Mouse (Mus musculus): ENCODE data around the gene Apba1.

DNA sequence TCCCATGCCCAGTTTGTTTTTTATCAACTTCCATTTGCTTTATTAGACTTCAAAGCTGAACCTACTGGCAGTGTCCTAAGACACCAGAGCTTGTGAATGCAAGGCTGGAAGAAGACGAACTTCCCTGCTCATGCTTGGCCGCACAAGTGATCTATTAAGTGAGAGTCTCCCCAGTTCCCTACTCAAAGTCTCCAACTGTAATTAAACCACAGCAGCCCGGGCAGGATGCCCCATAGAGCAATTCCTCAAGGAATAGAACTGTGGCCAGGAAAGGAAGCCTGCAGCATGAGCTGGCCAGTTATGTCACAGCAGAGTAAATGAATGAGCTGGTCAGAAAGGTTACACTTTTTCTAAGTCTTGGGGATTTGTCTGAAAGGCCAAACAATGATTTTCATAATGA lies 105.3 kb downstream of the Apba1 start:
- TF ChIP-seq MAFK (IDR thresholded peaks at IDR 0.05; ENCODE audit: insufficient read depth, low read depth, low read length) (no peak), ZC3H11A (IDR thresholded peaks at IDR 0.05; ENCODE audit: borderline replicate concordance, low read depth, low read length) (no peak), CHD2 (IDR thresholded peaks at IDR 0.05; ENCODE audit: low read depth, low read length) (no peak), ZNF384 (IDR thresholded peaks at IDR 0.05; ENCODE audit: low read depth, low read length) (no peak), HCFC1 (IDR thresholded peaks at IDR 0.05; ENCODE audit: borderline replicate concordance, insufficient read depth, low read length) (no peak)

Data from ES-E14 (cell line).